ENCODE assay signal across 10 mouse cellular contexts in genomic region chr9:21137229-21137628, GRCm38 (mm10). TPM values are rescaled to one million over a fixed set of nuclear protein-coding genes. Genes with fewer than 3 reads are reported as not detected.
DNase-seq lines count a peak whose midpoint lies in the region; ATAC-seq and TF ChIP-seq lines count a peak whose summit lies in the region.
"Had no signal": no experiment of that assay in that cellular context is flagged by ENCODE, and none has a peak within 500 bp of the region (broad histone marks: within the 10 kb centered on the region; RNA-seq: fewer than 3 reads in every experiment).

No protein-coding gene starts in this region.

- no peak overlapping the region for H3K4me3 ChIP-seq in G1E (ENCODE audit: low read depth, low read length)
- H3K4me3 ChIP-seq in hindbrain, embryonic 14.5 days (replicated peaks; ENCODE audit: low read length) = no peak overlapping the region
- H3K4me3 ChIP-seq in midbrain, embryonic 13.5 days (replicated peaks) = no peak overlapping the region
- no peak overlapping the region for H3K4me3 ChIP-seq in thymus, adult 2 months (ENCODE audit: control insufficient read depth, insufficient read depth, low read length)
- H3K4me3 ChIP-seq: embryonic facial prominence, embryonic 12.5 days had no signal

- peak; percentile 40; the same call in 1 of the 2 replicates for TF ChIP-seq CTCF in G1E (IDR thresholded peaks at IDR 0.05; ENCODE audit: low read depth, low read length)
- peak; percentile 49; the same call in 1 of the 2 replicates for TF ChIP-seq CTCF in thymus, adult 2 months (IDR thresholded peaks at IDR 0.05; ENCODE audit: borderline replicate concordance, control insufficient read depth, extremely low read depth, insufficient read depth, low read length, poor library complexity)

- ATAC-seq in G1E (ENCODE audit: extremely low read depth, insufficient number of reproducible peaks, low FRiP score, poor library complexity, severe bottlenecking) = 0 out of 2 replicates have a peak, but pooled peaks have one; percentile 15
- ATAC-seq in hindbrain, embryonic 14.5 days (ENCODE audit: low FRiP score) = no peak
- peak; percentile 48 for ATAC-seq in midbrain, embryonic 13.5 days

- no peak overlapping the region for H3K27ac ChIP-seq in hindbrain, embryonic 14.5 days
- no peak overlapping the region for H3K27ac ChIP-seq in midbrain, embryonic 13.5 days
- H3K27ac ChIP-seq in thymus, adult 2 months (ENCODE audit: control insufficient read depth, insufficient read depth, low read length) = no peak overlapping the region
- H3K27ac ChIP-seq: embryonic facial prominence, embryonic 12.5 days; macrophage had no signal

- no peaks in the 10 kb centered on the region for H3K27me3 ChIP-seq in G1E (ENCODE audit: insufficient read depth, low read length)
- no peaks in the 10 kb centered on the region for H3K27me3 ChIP-seq in hindbrain, embryonic 14.5 days (ENCODE audit: control insufficient read depth, insufficient read depth, low read length)
- H3K27me3 ChIP-seq in midbrain, embryonic 13.5 days = no peaks in the 10 kb centered on the region
- H3K27me3 ChIP-seq in thymus, adult 2 months (ENCODE audit: control insufficient read depth, insufficient read depth, low read length) = no peaks in the 10 kb centered on the region
- H3K27me3 ChIP-seq: embryonic facial prominence, embryonic 12.5 days had no signal

- peaks cover 21% of the 10 kb centered on the region; the same call in 1 of the 2 replicates for H3K4me1 ChIP-seq in G1E (ENCODE audit: insufficient read depth, low read depth, low read length)
- H3K4me1 ChIP-seq in hindbrain, embryonic 14.5 days (replicated peaks; ENCODE audit: control insufficient read depth, insufficient read depth, low read length) = no peaks in the 10 kb centered on the region
- no peaks in the 10 kb centered on the region for H3K4me1 ChIP-seq in midbrain, embryonic 13.5 days (replicated peaks)
- H3K4me1 ChIP-seq in thymus, adult 2 months (replicated peaks; ENCODE audit: control insufficient read depth, insufficient read depth, low read length) = peaks cover 30% of the 10 kb centered on the region
- H3K4me1 ChIP-seq: embryonic facial prominence, embryonic 12.5 days had no signal

- no peak for TF ChIP-seq POLR2A in thymus, adult 2 months (IDR thresholded peaks at IDR 0.05; ENCODE audit: control insufficient read depth, extremely low read depth, insufficient read depth, low read length, poor library complexity)

- no peak overlapping the region for H3K4me2 ChIP-seq in hindbrain, embryonic 14.5 days (replicated peaks)
- H3K4me2 ChIP-seq in midbrain, embryonic 13.5 days (replicated peaks) = no peak overlapping the region
- H3K4me2 ChIP-seq: embryonic facial prominence, embryonic 12.5 days had no signal

- peaks cover 78% of the 10 kb centered on the region for H3K36me3 ChIP-seq in G1E (replicated peaks)
- H3K36me3 ChIP-seq in hindbrain, embryonic 14.5 days (replicated peaks; ENCODE audit: control insufficient read depth, insufficient read depth) = peaks cover 48% of the 10 kb centered on the region
- H3K36me3 ChIP-seq in midbrain, embryonic 13.5 days = peaks cover 45% of the 10 kb centered on the region
- H3K36me3 ChIP-seq in thymus, adult 2 months (ENCODE audit: control insufficient read depth, insufficient read depth, low read length) = peaks cover 33% of the 10 kb centered on the region

- H3K9ac ChIP-seq in hindbrain, embryonic 14.5 days = no peak overlapping the region
- no peak overlapping the region for H3K9ac ChIP-seq in midbrain, embryonic 13.5 days (replicated peaks)
- H3K9ac ChIP-seq: embryonic facial prominence, embryonic 12.5 days had no signal

- DNase-seq in heart, postnatal 10 days = peak; percentile 64 to 81
- no peak for DNase-seq in heart, postnatal 25 days (ENCODE audit: low spot score)
- peak; percentile 49 for DNase-seq in G1E (ENCODE audit: low spot score)
- peak; percentile 53 to 67 for DNase-seq in cerebellum, postnatal 36 days
- peak; percentile 68 for DNase-seq in hindbrain, embryonic 14.5 days (ENCODE audit: low spot score)
- DNase-seq in left cerebral cortex, postnatal 4 days = peak; percentile 56
- peak; percentile 70 for DNase-seq in thymus, adult 2 months

- intact Hi-C loops in heart, postnatal 10 days (cut with DNase I) = loop anchor here (2.0 kb wide), 2 partner anchors 106 to 236 kb away; no protein-coding TSS in a partner anchor
- intact Hi-C loops in heart, postnatal 25 days (cut with DNase I) = loop anchor here (5.0 kb wide), 3 partner anchors 65 to 135 kb away; partner anchors contain the start of genes Fdx1l, Gm49373, Icam5 and Mrpl4
- intact Hi-C loops in left cerebral cortex, postnatal 4 days (cut with DNase I) = loop anchor here (10.0 kb wide), 1 partner anchor 102 kb away; the partner anchor contains the start of gene Icam5

- 51% methylated on average over 3 of the region's 3 CpGs for WGBS in hindbrain, embryonic 14.5 days
- 52% methylated on average over 3 of the region's 3 CpGs for WGBS in midbrain, embryonic 13.5 days
- 65% methylated on average over 3 of the region's 3 CpGs for WGBS in thymus, adult 2 months

- no peaks in the 10 kb centered on the region for H3K9me3 ChIP-seq in G1E (replicated peaks)
- no peaks in the 10 kb centered on the region for H3K9me3 ChIP-seq in hindbrain, embryonic 14.5 days (ENCODE audit: control insufficient read depth, low read length)
- no peaks in the 10 kb centered on the region for H3K9me3 ChIP-seq in midbrain, embryonic 13.5 days
- H3K9me3 ChIP-seq: embryonic facial prominence, embryonic 12.5 days had no signal

RNA-seq across cellular contexts. Expression of gene Tyk2, which starts 6.2 kb away (rescaled TPM):
- total RNA-seq in heart, postnatal 10 days (2021) = 1 to 10 TPM; 8.9 to 9.5 TPM
- total RNA-seq in heart, postnatal 25 days (2021) = 1 to 10 TPM; 8.5 to 8.6 TPM
- total RNA-seq in G1E (2014; fragmentation: Nextera tagmentation) = 16.1 and 16.6 TPM in 2 replicates
- total RNA-seq in G1E (2017) = 17.4 and 19.0 TPM in 2 replicates
- 17.3 and 19.0 TPM in 2 replicates for polyA plus RNA-seq in G1E (2012)
- 7.3 and 8.4 TPM in 2 replicates for polyA plus RNA-seq in hindbrain, embryonic 14.5 days (2014; fragmentation: Nextera tagmentation; extraction: Ambion mirVana)
- total RNA-seq in left cerebral cortex, postnatal 4 days (2021) = 10 to 100 TPM; 16.1 to 16.7 TPM
- polyA plus RNA-seq in midbrain, embryonic 13.5 days (2015; fragmentation: Nextera tagmentation; extraction: Ambion mirVana) = 11.5 and 12.2 TPM in 2 replicates
- polyA plus RNA-seq in thymus, adult 2 months (2012; rRNA removed) = 50.7 and 51.1 TPM in 2 replicates

RNA-seq across cellular contexts. Expression of gene Cdc37, which starts 12.6 kb away (rescaled TPM):
- total RNA-seq in heart, postnatal 10 days (2021) = 100 to 1,000 TPM; 167 to 169 TPM
- total RNA-seq in heart, postnatal 25 days (2021) = 100 to 1,000 TPM; 158 to 160 TPM
- 80.4 and 86.7 TPM in 2 replicates for total RNA-seq in G1E (2014; fragmentation: Nextera tagmentation)
- 124 and 193 TPM in 2 replicates for total RNA-seq in G1E (2017)
- polyA plus RNA-seq in G1E (2012) = 213 and 280 TPM in 2 replicates
- polyA plus RNA-seq in hindbrain, embryonic 14.5 days (2014; fragmentation: Nextera tagmentation; extraction: Ambion mirVana) = 192 and 215 TPM in 2 replicates
- total RNA-seq in left cerebral cortex, postnatal 4 days (2021) = 100 to 1,000 TPM; 125 TPM
- 233 TPM in 2 replicates for polyA plus RNA-seq in midbrain, embryonic 13.5 days (2015; fragmentation: Nextera tagmentation; extraction: Ambion mirVana)
- 91.1 and 92.5 TPM in 2 replicates for polyA plus RNA-seq in thymus, adult 2 months (2012; rRNA removed)

RNA-seq across cellular contexts. Expression of gene Pde4a, which starts 28.3 kb away (rescaled TPM):
- 10 to 100 TPM; 21.3 to 28.2 TPM for total RNA-seq in heart, postnatal 10 days (2021)
- 10 to 100 TPM; 47.1 to 51.6 TPM for total RNA-seq in heart, postnatal 25 days (2021)
- total RNA-seq in G1E (2014; fragmentation: Nextera tagmentation) (2.5 and 2.9 TPM in 2 replicates), G1E (2017) (1.5 and 1.7 TPM in 2 replicates)
- polyA plus RNA-seq in G1E (2012) = 1.4 and 1.5 TPM in 2 replicates
- polyA plus RNA-seq in hindbrain, embryonic 14.5 days (2014; fragmentation: Nextera tagmentation; extraction: Ambion mirVana) = 28.8 and 35.5 TPM in 2 replicates
- total RNA-seq in left cerebral cortex, postnatal 4 days (2021) = 10 to 100 TPM; 44.4 to 47.3 TPM
- 20.1 and 20.2 TPM in 2 replicates for polyA plus RNA-seq in midbrain, embryonic 13.5 days (2015; fragmentation: Nextera tagmentation; extraction: Ambion mirVana)
- polyA plus RNA-seq in thymus, adult 2 months (2012; rRNA removed) = 6.1 and 6.8 TPM in 2 replicates

RNA-seq across cellular contexts. Expression of gene Raver1, which starts 45.4 kb away (rescaled TPM):
- 10 to 100 TPM; 38.6 to 39.4 TPM for total RNA-seq in heart, postnatal 10 days (2021)
- total RNA-seq in heart, postnatal 25 days (2021) = 10 to 100 TPM; 25.8 to 27.9 TPM
- 35.1 and 72.2 TPM in 2 replicates for total RNA-seq in G1E (2014; fragmentation: Nextera tagmentation)
- 18.5 and 19.6 TPM in 2 replicates for total RNA-seq in G1E (2017)
- 0.62 and 0.92 TPM in 2 replicates for polyA plus RNA-seq in G1E (2012)
- 35.2 and 37.6 TPM in 2 replicates for polyA plus RNA-seq in hindbrain, embryonic 14.5 days (2014; fragmentation: Nextera tagmentation; extraction: Ambion mirVana)
- 10 to 100 TPM; 36.8 to 37.9 TPM for total RNA-seq in left cerebral cortex, postnatal 4 days (2021)
- polyA plus RNA-seq in midbrain, embryonic 13.5 days (2015; fragmentation: Nextera tagmentation; extraction: Ambion mirVana) = 33.4 and 40.7 TPM in 2 replicates
- 229 and 270 TPM in 2 replicates for polyA plus RNA-seq in thymus, adult 2 months (2012; rRNA removed)

RNA-seq across cellular contexts. Expression of gene Gm38431, which starts 45.4 kb away (rescaled TPM):
- total RNA-seq in heart, postnatal 10 days (2021) = under 1 TPM; 0.64 to 0.77 TPM
- total RNA-seq in heart, postnatal 25 days (2021) = 1 to 10 TPM in 1 of 2 experiments, under 1 TPM in 1; 0.86 to 1.5 TPM
- total RNA-seq in G1E (2014; fragmentation: Nextera tagmentation) (95.6 and 162 TPM in 2 replicates), G1E (2017) (2.1 and 2.8 TPM in 2 replicates)
- polyA plus RNA-seq in G1E (2012) = 382 and 444 TPM in 2 replicates
- 0.95 and 1.6 TPM in 2 replicates for polyA plus RNA-seq in hindbrain, embryonic 14.5 days (2014; fragmentation: Nextera tagmentation; extraction: Ambion mirVana)
- 1 to 10 TPM; 3.3 to 4.1 TPM for total RNA-seq in left cerebral cortex, postnatal 4 days (2021)
- polyA plus RNA-seq in midbrain, embryonic 13.5 days (2015; fragmentation: Nextera tagmentation; extraction: Ambion mirVana) = 1.6 and 1.8 TPM in 2 replicates
- polyA plus RNA-seq in thymus, adult 2 months (2012; rRNA removed) = 13.5 and 18.0 TPM in 2 replicates

Comparison
In these comparisons a context has a peak if more than half of its experiments do, and no peak if none do; other contexts are left out.
1. RNA of gene Pde4a, which starts 28.3 kb away (total RNA-seq): 47.1 to 51.6 TPM in heart, postnatal 25 days, 44.4 to 47.3 TPM in left cerebral cortex, postnatal 4 days and 21.3 to 28.2 TPM in heart, postnatal 10 days; 1.5 to 2.9 TPM in G1E; every median in the first group is over 4 times any median in the second.